Mouse (Mus musculus) neural tube, embryonic 11.5 days (tissue): ENCODE measurements around the gene Spsb4. TPM values are rescaled to one million over a fixed set of nuclear protein-coding genes. Genes with fewer than 3 reads are reported as not detected.
A peak's percentile ranks its signal among the peaks of the same experiment; 100 is the strongest.

Experiments
- ATAC-seq: fragments of 200-750 bp; cut with Nextera tagmentation; 2 replicates; pipeline ENCODE4 v1.8.0; 2017; ENCODE audit warnings: moderate number of reproducible peaks, mild to moderate bottlenecking, moderate TSS enrichment, moderate library complexity; ENCODE audit not compliant: insufficient read depth, low FRiP score, low TSS enrichment
- DNase-seq: peaks from one replicate; pipeline ENCODE4 v3.0.0-alpha.2; 2015; ENCODE audit warnings: low spot score
- H3K27ac ChIP-seq: fragments of 300-500 bp; sonication (generic); 2 replicates; pipeline ENCODE4 v1.5.1; 2014; ENCODE audit warnings: low read depth, mild to moderate bottlenecking, low read length
- H3K27me3 ChIP-seq: fragments of 300-500 bp; sonication (generic); 2 replicates; pipeline ENCODE4 v1.6.1; 2014; ENCODE audit warnings: mild to moderate bottlenecking, low read length, mixed read lengths; ENCODE audit not compliant: control insufficient read depth, insufficient read depth
- H3K36me3 ChIP-seq: fragments of 300-500 bp; sonication (generic); 2 replicates; pipeline ENCODE4 v1.6.1; 2014; ENCODE audit warnings: mild to moderate bottlenecking, low read length, moderate library complexity, mixed read lengths; ENCODE audit not compliant: control insufficient read depth, insufficient read depth
- H3K4me1 ChIP-seq: fragments of 300-500 bp; sonication (generic); 2 replicates; pipeline ENCODE4 v1.6.1; 2014; ENCODE audit warnings: low read length, mixed read lengths; ENCODE audit not compliant: control insufficient read depth, insufficient read depth
- H3K4me2 ChIP-seq: fragments of 300-500 bp; sonication (generic); 2 replicates; pipeline ENCODE4 v1.6.1; 2014; ENCODE audit warnings: low read depth, mild to moderate bottlenecking, moderate library complexity
- H3K4me3 ChIP-seq: fragments of 300-500 bp; sonication (generic); 2 replicates; pipeline ENCODE4 v1.5.1; 2014; ENCODE audit warnings: low read depth, low read length
- H3K9ac ChIP-seq: fragments of 300-500 bp; sonication (generic); 2 replicates; pipeline ENCODE4 v1.6.1; 2014; ENCODE audit warnings: mild to moderate bottlenecking, low read length
- H3K9me3 ChIP-seq: fragments of 300-500 bp; sonication (generic); 2 replicates; pipeline ENCODE4 v1.6.1; 2016; ENCODE audit warnings: low read length; ENCODE audit not compliant: control insufficient read depth
- WGBS: fragments of 180-500 bp; shearing (Covaris S2); extraction: QIAGEN DNeasy Blood & Tissue Kit; methylation state at CpG from one replicate; pipeline ENCODE4 v1.1.7; 2014; 5-methylcytosine and 5-hydroxymethylcytosine counted together
- polyA plus RNA-seq: library from polyadenylated mRNA; unstranded; fragments of >200 nt; fragmentation: Nextera tagmentation; extraction: Ambion mirVana; gene quantifications from 2 replicates; pipeline ENCODE4 v1.2.1, GENCODE M21; 2014

Gene Spsb4
- polyA plus RNA-seq, 1 experiment from 2014 or later, result 125 TPM

GRCm38 (mm10) chr9:96991118-96991517 lies 27.5 kb downstream of the Spsb4 start:
- no peak for DNase-seq
- WGBS, result 64% methylated on average over 14 of the region's 14 CpGs
- Histone ChIP-seq H3K27ac (peak overlapping the region; percentile 63), H3K36me3 (peaks cover 7% of the 10 kb centered on the region), H3K4me3 (no peak overlapping the region), H3K4me2 (no peak overlapping the region), H3K27me3 (no peaks in the 10 kb centered on the region), H3K9me3 (no peaks in the 10 kb centered on the region), H3K9ac (0 out of 2 replicates have a peak overlapping the region, but pooled peaks have one; percentile 8), H3K4me1 (peaks cover 79% of the 10 kb centered on the region)
- no peak for ATAC-seq

- H3K27me3 ChIP-seq, result no peaks in the 10 kb centered on the region
- H3K27ac ChIP-seq, result peak overlapping the region; percentile 88
- ATAC-seq, result peak; percentile 83
- peaks cover 89% of the 10 kb centered on the region for H3K4me1 ChIP-seq
- H3K36me3 ChIP-seq, result no peaks in the 10 kb centered on the region; the same call in 1 of the 2 replicates
- H3K4me3 ChIP-seq, result no peak overlapping the region
- 6% methylated on average over 10 of the region's 10 CpGs for WGBS
- H3K9me3 ChIP-seq, result no peaks in the 10 kb centered on the region
- H3K4me2 ChIP-seq, result no peak overlapping the region
- H3K9ac ChIP-seq, result peak overlapping the region; percentile 7; the same call in 1 of the 2 replicates
- DNase-seq, result peak; percentile 89
Observed at GRCm38 (mm10) chr9:96989389-96989990, 29.2 kb downstream of the Spsb4 start.

GRCm38 (mm10) chr9:96986797-96987473 lies 31.7 kb downstream of the Spsb4 start:
- H3K9ac ChIP-seq, result no peak overlapping the region
- H3K27ac ChIP-seq, result peak overlapping the region; percentile 88
- WGBS, result 27% methylated on average over 11 of the region's 11 CpGs
- no peak for DNase-seq
- H3K27me3 ChIP-seq, result no peaks in the 10 kb centered on the region
- ATAC-seq, result no peak
- no peaks in the 10 kb centered on the region; the same call in 1 of the 2 replicates for H3K36me3 ChIP-seq
- H3K4me1 ChIP-seq, result peaks cover 91% of the 10 kb centered on the region
- H3K4me2 ChIP-seq, result no peak overlapping the region
- H3K4me3 ChIP-seq, result no peak overlapping the region
- H3K9me3 ChIP-seq, result no peaks in the 10 kb centered on the region

- no peak for DNase-seq
- no peaks in the 10 kb centered on the region for H3K27me3 ChIP-seq
- no peak overlapping the region for H3K4me3 ChIP-seq
- no peaks in the 10 kb centered on the region; the same call in 1 of the 2 replicates for H3K36me3 ChIP-seq
- no peaks in the 10 kb centered on the region for H3K9me3 ChIP-seq
- no peak for ATAC-seq
- H3K9ac ChIP-seq, result no peak overlapping the region
- WGBS, result 85% methylated on average over 8 of the region's 8 CpGs
- H3K27ac ChIP-seq, result 0 out of 2 replicates have a peak overlapping the region, but pooled peaks have one; percentile 94
- H3K4me2 ChIP-seq, result no peak overlapping the region
- H3K4me1 ChIP-seq, result peaks cover 91% of the 10 kb centered on the region
Observed at GRCm38 (mm10) chr9:96984034-96984433, 34.6 kb downstream of the Spsb4 start.

GRCm38 (mm10) chr9:96982940-96983339 lies 35.7 kb downstream of the Spsb4 start:
- Histone ChIP-seq H3K4me1 (peaks cover 91% of the 10 kb centered on the region), H3K36me3 (no peaks in the 10 kb centered on the region; the same call in 1 of the 2 replicates), H3K27ac (peak overlapping the region; percentile 94), H3K9me3 (no peaks in the 10 kb centered on the region), H3K9ac (no peak overlapping the region), H3K4me3 (no peak overlapping the region), H3K4me2 (no peak overlapping the region), H3K27me3 (no peaks in the 10 kb centered on the region)
- 42% methylated on average over 3 of the region's 3 CpGs for WGBS
- ATAC-seq, result no peak
- DNase-seq, result no peak

GRCm38 (mm10) chr9:96982351-96982750 lies 36.3 kb downstream of the Spsb4 start:
- WGBS, result 3% methylated on average over 3 of the region's 3 CpGs
- DNase-seq, result peak; percentile 59

GRCm38 (mm10) chr9:96981836-96982235 lies 36.8 kb downstream of the Spsb4 start:
- H3K36me3 ChIP-seq, result no peaks in the 10 kb centered on the region
- DNase-seq (no peak), ATAC-seq (no peak)
- no peak overlapping the region for H3K9ac ChIP-seq
- WGBS, result 66% methylated on average over 5 of the region's 5 CpGs
- peaks cover 92% of the 10 kb centered on the region for H3K4me1 ChIP-seq
- H3K4me2 ChIP-seq, result no peak overlapping the region
- peak overlapping the region; percentile 94 for H3K27ac ChIP-seq
- H3K9me3 ChIP-seq, result no peaks in the 10 kb centered on the region
- no peaks in the 10 kb centered on the region for H3K27me3 ChIP-seq
- H3K4me3 ChIP-seq, result no peak overlapping the region

More at GRCm38 (mm10) chr9:96982351-96982750, 36.3 kb downstream of the Spsb4 start:
- Histone ChIP-seq H3K4me3 (no peak overlapping the region), H3K9me3 (no peaks in the 10 kb centered on the region), H3K4me2 (no peak overlapping the region), H3K27ac (peak overlapping the region; percentile 94), H3K4me1 (peaks cover 91% of the 10 kb centered on the region), H3K36me3 (no peaks in the 10 kb centered on the region), H3K9ac (no peak overlapping the region), H3K27me3 (no peaks in the 10 kb centered on the region)
- ATAC-seq, result no peak

GRCm38 (mm10) chr9:96981121-96981520 lies 37.5 kb downstream of the Spsb4 start:
- Histone ChIP-seq H3K27me3 (no peaks in the 10 kb centered on the region), H3K4me1 (peaks cover 85% of the 10 kb centered on the region), H3K36me3 (no peaks in the 10 kb centered on the region), H3K9ac (no peak overlapping the region), H3K9me3 (no peaks in the 10 kb centered on the region), H3K4me3 (no peak overlapping the region), H3K4me2 (no peak overlapping the region), H3K27ac (peak overlapping the region; percentile 94)
- peak; percentile 20; the same call in 1 of the 2 replicates for ATAC-seq
- no peak for DNase-seq
- 9% methylated on average over 9 of the region's 9 CpGs for WGBS
